In genomic region chr19:36062801-36063529, GRCm38 (mm10) we compare ENCODE assay signal across 18 mouse cellular contexts. TPM values are rescaled to one million over a fixed set of nuclear protein-coding genes. Genes with fewer than 3 reads are reported as not detected.
A peak's percentile ranks its signal among the peaks of the same experiment; 100 is the strongest.
DNase-seq lines count a peak whose midpoint lies in the region; ATAC-seq and TF ChIP-seq lines count a peak whose summit lies in the region.
"Had no signal": no experiment of that assay in that cellular context is flagged by ENCODE, and none has a peak within 500 bp of the region (broad histone marks: within the 10 kb centered on the region; RNA-seq: fewer than 3 reads in every experiment).

No protein-coding gene starts in this region.

- no peaks in the 10 kb centered on the region for H3K9me3 ChIP-seq in forebrain, embryonic 14.5 days (replicated peaks; ENCODE audit: control insufficient read depth, low read length)
- no peaks in the 10 kb centered on the region for H3K9me3 ChIP-seq in forebrain, embryonic 10.5 days
- no peaks in the 10 kb centered on the region for H3K9me3 ChIP-seq in kidney, postnatal 0 days (replicated peaks; ENCODE audit: low read length)
- H3K9me3 ChIP-seq in neural tube, embryonic 14.5 days (ENCODE audit: control insufficient read depth, low read length) = no peaks in the 10 kb centered on the region
- H3K9me3 ChIP-seq in neural tube, embryonic 15.5 days (replicated peaks) = no peaks in the 10 kb centered on the region
- H3K9me3 ChIP-seq: liver, embryonic 12.5 days had no signal

- H3K4me3 ChIP-seq in forebrain, embryonic 14.5 days (ENCODE audit: low read depth, low read length) = no peak overlapping the region
- H3K4me3 ChIP-seq in forebrain, embryonic 10.5 days = no peak overlapping the region
- no peak overlapping the region for H3K4me3 ChIP-seq in kidney, postnatal 0 days (replicated peaks; ENCODE audit: low read depth, low read length)
- no peak overlapping the region for H3K4me3 ChIP-seq in neural tube, embryonic 14.5 days (ENCODE audit: low read depth, low read length)
- no peak overlapping the region for H3K4me3 ChIP-seq in neural tube, embryonic 15.5 days (replicated peaks)
- H3K4me3 ChIP-seq: liver, embryonic 12.5 days had no signal

- H3K4me1 ChIP-seq in forebrain, embryonic 14.5 days (ENCODE audit: control insufficient read depth, insufficient read depth, low read length) = no peaks in the 10 kb centered on the region
- H3K4me1 ChIP-seq in forebrain, embryonic 10.5 days = peaks cover 3% of the 10 kb centered on the region; the same call in 1 of the 2 replicates
- H3K4me1 ChIP-seq in kidney, postnatal 0 days (replicated peaks; ENCODE audit: insufficient read depth, low read length) = no peaks in the 10 kb centered on the region
- no peaks in the 10 kb centered on the region for H3K4me1 ChIP-seq in neural tube, embryonic 14.5 days (ENCODE audit: control insufficient read depth, insufficient read depth, low read length)
- H3K4me1 ChIP-seq in neural tube, embryonic 15.5 days = peaks cover 3% of the 10 kb centered on the region; the same call in 1 of the 2 replicates
- H3K4me1 ChIP-seq: liver, embryonic 12.5 days had no signal

- no peak overlapping the region for H3K9ac ChIP-seq in forebrain, embryonic 14.5 days (ENCODE audit: low read length)
- no peak overlapping the region for H3K9ac ChIP-seq in kidney, postnatal 0 days (ENCODE audit: low read depth, low read length)
- H3K9ac ChIP-seq in neural tube, embryonic 14.5 days (replicated peaks; ENCODE audit: low read depth, low read length) = no peak overlapping the region
- no peak overlapping the region for H3K9ac ChIP-seq in neural tube, embryonic 15.5 days (replicated peaks)
- H3K9ac ChIP-seq: liver, embryonic 12.5 days had no signal

- peak; percentile 46; the same call in 1 of the 2 replicates for ATAC-seq in forebrain, embryonic 14.5 days
- ATAC-seq in kidney, postnatal 0 days (replicated peaks; ENCODE audit: low FRiP score, low read depth) = no peak
- peak; percentile 45; the same call in 1 of the 2 replicates for ATAC-seq in neural tube, embryonic 14.5 days (ENCODE audit: low read depth)
- peak; percentile 66; the same call in 1 of the 2 replicates for ATAC-seq in neural tube, embryonic 15.5 days (ENCODE audit: low FRiP score)
- ATAC-seq: intestine, embryonic 16.5 days; liver, embryonic 12.5 days had no signal

- TF ChIP-seq CTCF in kidney, postnatal 0 days (IDR thresholded peaks at IDR 0.05; ENCODE audit: low read depth) = peak; percentile 48; the same call in 1 of the 2 replicates

- no peaks in the 10 kb centered on the region for H3K36me3 ChIP-seq in forebrain, embryonic 14.5 days (ENCODE audit: control insufficient read depth, insufficient read depth, low read length)
- H3K36me3 ChIP-seq in forebrain, embryonic 10.5 days (replicated peaks) = no peaks in the 10 kb centered on the region
- no peaks in the 10 kb centered on the region for H3K36me3 ChIP-seq in kidney, postnatal 0 days (ENCODE audit: insufficient read depth, low read length)
- no peaks in the 10 kb centered on the region for H3K36me3 ChIP-seq in neural tube, embryonic 14.5 days (ENCODE audit: control insufficient read depth, insufficient read depth, low read length)
- no peaks in the 10 kb centered on the region for H3K36me3 ChIP-seq in neural tube, embryonic 15.5 days
- H3K36me3 ChIP-seq: liver, embryonic 12.5 days had no signal

- 67% methylated on average over 2 of the region's 2 CpGs for WGBS in forebrain, embryonic 14.5 days
- WGBS in forebrain, embryonic 10.5 days = 91% methylated on average over 2 of the region's 2 CpGs
- WGBS in kidney, postnatal 0 days = 69% methylated on average over 2 of the region's 2 CpGs
- 77% methylated on average over 2 of the region's 2 CpGs for WGBS in neural tube, embryonic 14.5 days
- 62% methylated on average over 2 of the region's 2 CpGs for WGBS in neural tube, embryonic 15.5 days

- H3K27me3 ChIP-seq in forebrain, embryonic 14.5 days (replicated peaks; ENCODE audit: control insufficient read depth, insufficient read depth, low read length) = 0 out of 2 replicates have a peak, but pooled peaks cover 5% of the 10 kb centered on the region
- peaks cover 21% of the 10 kb centered on the region for H3K27me3 ChIP-seq in forebrain, embryonic 10.5 days (ENCODE audit: poor library complexity, severe bottlenecking)
- H3K27me3 ChIP-seq in kidney, postnatal 0 days (ENCODE audit: insufficient read depth, low read length) = no peaks in the 10 kb centered on the region
- no peaks in the 10 kb centered on the region for H3K27me3 ChIP-seq in neural tube, embryonic 14.5 days (ENCODE audit: control insufficient read depth, insufficient read depth, low read length)
- H3K27me3 ChIP-seq in neural tube, embryonic 15.5 days (replicated peaks) = 0 out of 2 replicates have a peak, but pooled peaks cover 5% of the 10 kb centered on the region

- DNase-seq in forebrain, embryonic 14.5 days (ENCODE audit: low spot score) = peak; percentile 56
- DNase-seq in forebrain, embryonic 10.5 days (ENCODE audit: extremely low spot score, low spot score) = no peak
- peak; percentile 54 for DNase-seq in kidney, postnatal 0 days (ENCODE audit: low spot score)
- no peak for DNase-seq in kidney, adult 11 months
- DNase-seq in neural tube, embryonic 10.5 days (ENCODE audit: extremely low spot score, low spot score) = no peak
- no peak for DNase-seq in kidney, postnatal 10 days
- DNase-seq: adrenal gland, postnatal 14 days; B cell, adult 2 months; cerebellum, adult 9-10 months; heart, adult 18-20 months; heart, postnatal 10 days; kidney, postnatal 14 days; lung, postnatal 10 days; thymus, adult 2 months had no signal

- no peak overlapping the region for H3K4me2 ChIP-seq in forebrain, embryonic 14.5 days (ENCODE audit: low read length)
- no peak overlapping the region for H3K4me2 ChIP-seq in kidney, postnatal 0 days (ENCODE audit: low read length)
- no peak overlapping the region for H3K4me2 ChIP-seq in neural tube, embryonic 14.5 days (ENCODE audit: low read depth, low read length)
- no peak overlapping the region for H3K4me2 ChIP-seq in neural tube, embryonic 15.5 days
- H3K4me2 ChIP-seq: liver, embryonic 12.5 days had no signal

- no peak overlapping the region for H3K27ac ChIP-seq in forebrain, embryonic 14.5 days (ENCODE audit: low read depth, low read length)
- no peak overlapping the region for H3K27ac ChIP-seq in forebrain, embryonic 10.5 days
- no peak overlapping the region for H3K27ac ChIP-seq in kidney, postnatal 0 days
- H3K27ac ChIP-seq in neural tube, embryonic 14.5 days (ENCODE audit: low read depth, low read length) = no peak overlapping the region
- no peak overlapping the region for H3K27ac ChIP-seq in neural tube, embryonic 15.5 days (replicated peaks)
- H3K27ac ChIP-seq: liver, embryonic 12.5 days had no signal

RNA-seq across cellular contexts. Expression of gene Htr7, which starts 5.7 kb away (rescaled TPM):
- polyA plus RNA-seq in forebrain, embryonic 14.5 days (2014; fragmentation: Nextera tagmentation; extraction: Ambion mirVana) = 2.0 and 3.4 TPM in 2 replicates
- 0.06 TPM in 1 of 2 replicates, not detected in the other for polyA plus RNA-seq in forebrain, embryonic 10.5 days (2016; fragmentation: Nextera tagmentation; extraction: Ambion mirVana)
- polyA plus RNA-seq in kidney, postnatal 0 days (2015; fragmentation: Nextera tagmentation; extraction: Ambion mirVana) = 0.05 and 0.08 TPM in 2 replicates
- 15.7 and 25.6 TPM in 2 replicates for polyA plus RNA-seq in neural tube, embryonic 14.5 days (2014; fragmentation: Nextera tagmentation; extraction: Ambion mirVana)
- 20.5 and 23.8 TPM in 2 replicates for polyA plus RNA-seq in neural tube, embryonic 15.5 days (2015; fragmentation: Nextera tagmentation; extraction: Ambion mirVana)
- polyA plus RNA-seq: liver, embryonic 12.5 days had no signal

RNA-seq across cellular contexts. Expression of gene Rpp30, which starts 20.6 kb away (rescaled TPM):
- polyA plus RNA-seq in forebrain, embryonic 14.5 days (2014; fragmentation: Nextera tagmentation; extraction: Ambion mirVana) = 89.6 and 104 TPM in 2 replicates
- 123 and 126 TPM in 2 replicates for polyA plus RNA-seq in forebrain, embryonic 10.5 days (2016; fragmentation: Nextera tagmentation; extraction: Ambion mirVana)
- 66.3 and 67.3 TPM in 2 replicates for polyA plus RNA-seq in kidney, postnatal 0 days (2015; fragmentation: Nextera tagmentation; extraction: Ambion mirVana)
- polyA plus RNA-seq in neural tube, embryonic 14.5 days (2014; fragmentation: Nextera tagmentation; extraction: Ambion mirVana) = 73.8 and 79.2 TPM in 2 replicates
- polyA plus RNA-seq in neural tube, embryonic 15.5 days (2015; fragmentation: Nextera tagmentation; extraction: Ambion mirVana) = 66.3 and 67.8 TPM in 2 replicates

RNA-seq across cellular contexts. Expression of gene Ankrd1, which starts 56.9 kb away (rescaled TPM):
- not detected in 2 replicates for polyA plus RNA-seq in forebrain, embryonic 14.5 days (2014; fragmentation: Nextera tagmentation; extraction: Ambion mirVana)
- not detected in 2 replicates for polyA plus RNA-seq in forebrain, embryonic 10.5 days (2016; fragmentation: Nextera tagmentation; extraction: Ambion mirVana)
- 0.66 and 0.83 TPM in 2 replicates for polyA plus RNA-seq in kidney, postnatal 0 days (2015; fragmentation: Nextera tagmentation; extraction: Ambion mirVana)
- not detected in 2 replicates for polyA plus RNA-seq in neural tube, embryonic 14.5 days (2014; fragmentation: Nextera tagmentation; extraction: Ambion mirVana)
- polyA plus RNA-seq in neural tube, embryonic 15.5 days (2015; fragmentation: Nextera tagmentation; extraction: Ambion mirVana) = 0.22 and 0.54 TPM in 2 replicates

Comparison
In these comparisons a context has a peak if more than half of its experiments do, and no peak if none do; other contexts are left out.
1. DNase-seq: peak in forebrain, embryonic 14.5 days (single experiment) and kidney, postnatal 0 days (single experiment); none in forebrain, embryonic 10.5 days (single experiment), kidney, adult 11 months (single experiment), neural tube, embryonic 10.5 days (single experiment) and kidney, postnatal 10 days (single experiment).